Mouse (Mus musculus): ENCODE results near the gene Cdrt4. TPM values are rescaled to one million over a fixed set of nuclear protein-coding genes. Genes with fewer than 3 reads are reported as not detected.

The Cdrt4 gene
- under 1 TPM in 1 of 2 experiments, not detected in 1; 0.56 TPM for total RNA-seq (2021)

DNA sequence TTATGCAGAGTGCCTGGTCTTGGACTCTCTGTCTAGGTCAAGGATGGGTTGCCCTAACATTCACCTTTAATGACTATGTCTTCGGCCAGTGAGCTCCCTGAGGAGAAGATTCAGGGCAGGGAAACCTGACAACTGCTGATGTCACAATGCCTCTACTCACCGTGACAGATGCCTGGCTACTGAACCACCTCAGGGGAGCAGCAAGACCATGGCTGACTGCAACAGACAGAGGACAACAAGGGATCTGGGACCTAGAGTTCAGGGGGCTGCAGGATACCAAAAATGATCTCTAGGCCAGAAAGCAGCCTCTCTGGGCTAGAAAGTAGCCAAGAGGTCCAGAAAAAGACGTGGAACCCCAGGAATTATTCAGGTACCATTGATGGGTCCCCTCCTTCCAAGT is at the start of gene Cdrt4:
Cdrt4 (plus strand) TSS at position 182 of the 400 bp plus-strand sequence.
- no peak for DNase-seq

DNA sequence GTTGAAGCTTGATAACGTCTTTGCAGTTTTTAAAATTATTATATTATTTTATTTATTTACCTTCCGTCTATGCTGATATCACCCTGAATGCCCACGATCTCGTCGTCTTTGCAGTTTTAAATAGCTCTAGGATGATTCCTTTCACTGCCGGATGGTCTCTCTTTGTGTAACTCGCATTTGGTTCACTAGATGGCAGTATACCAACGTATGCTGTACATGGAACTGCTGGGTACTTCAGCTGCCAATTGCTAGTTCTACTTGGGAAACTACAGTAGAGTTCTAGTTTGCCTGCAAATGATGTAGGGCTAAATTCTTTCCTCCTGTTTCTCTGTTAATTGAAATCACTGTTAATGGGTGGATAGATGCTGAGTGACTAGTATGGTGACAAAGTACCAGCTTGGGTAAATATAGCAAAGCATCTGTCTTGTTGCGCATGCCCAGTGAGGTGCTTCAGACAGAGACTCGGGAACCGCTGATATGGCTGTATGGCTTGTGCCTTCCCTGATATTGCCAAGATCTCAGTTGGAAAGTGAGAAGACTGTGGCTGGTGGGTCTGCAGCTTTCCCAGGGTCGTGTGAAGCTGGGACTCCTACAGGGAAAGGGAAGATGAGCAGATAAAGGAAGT is 49.2 kb upstream of the Cdrt4 start:
- DNase-seq, result peak; percentile 34 to 57

DNA sequence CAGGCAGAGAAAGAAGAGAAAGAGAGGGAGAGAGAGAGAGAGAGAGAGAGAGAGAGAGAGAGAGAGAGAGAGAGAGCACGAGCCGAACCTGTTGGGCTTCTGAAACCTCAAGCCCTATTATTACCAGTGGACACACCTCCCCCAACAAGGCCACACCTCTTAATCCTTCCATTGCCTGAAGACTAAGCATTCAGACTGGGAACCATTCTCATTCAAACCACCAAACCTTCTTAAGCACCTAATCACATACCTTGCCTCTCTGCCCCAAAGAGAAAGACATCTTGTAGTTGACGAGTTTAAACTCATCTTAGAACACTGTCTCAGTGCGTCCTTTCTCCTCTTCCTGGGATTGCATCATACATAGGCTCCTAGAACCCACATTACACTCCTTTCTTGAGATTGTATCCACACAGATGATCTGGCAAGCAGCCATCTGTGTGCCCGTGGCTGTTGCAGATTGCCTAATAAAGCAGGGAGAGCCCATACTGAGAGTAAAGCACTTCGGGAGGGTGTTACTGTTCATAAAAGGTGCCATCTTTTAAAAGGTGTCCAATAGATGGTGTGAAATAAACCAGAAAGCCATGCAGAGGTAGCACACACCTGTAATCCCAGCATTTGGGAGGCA is 47.0 kb upstream of the Cdrt4 start:
- DNase-seq, result no peak

DNA sequence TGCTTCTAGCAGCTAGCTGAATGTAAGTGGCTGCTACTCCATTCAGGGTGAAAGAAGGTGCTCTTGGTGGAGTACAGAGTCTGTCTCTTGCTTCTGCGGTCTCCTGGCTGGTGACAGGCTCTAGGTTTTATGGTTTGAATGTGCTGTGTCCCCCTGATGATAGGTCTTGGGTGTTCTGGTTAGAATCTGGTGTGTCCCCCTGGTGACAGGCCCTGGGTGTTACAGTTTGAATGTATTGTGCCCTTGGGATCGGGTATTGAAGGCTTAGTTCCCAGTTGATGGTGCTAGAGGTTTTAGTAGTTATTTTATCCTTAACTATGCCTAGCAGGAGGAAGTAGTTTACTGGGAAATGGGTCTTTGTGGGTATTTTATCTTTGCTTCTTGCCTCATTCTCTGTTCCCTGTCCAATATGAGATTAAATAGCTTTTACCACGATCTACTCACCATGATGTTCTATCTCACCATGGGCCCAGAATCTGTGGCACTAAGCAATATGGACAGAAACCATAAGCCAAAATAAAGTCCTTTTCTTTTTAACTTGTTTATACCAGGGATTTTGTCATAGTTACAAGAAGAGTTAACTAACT is 41.2 kb upstream of the Cdrt4 start:
- DNase-seq, result no peak

DNA sequence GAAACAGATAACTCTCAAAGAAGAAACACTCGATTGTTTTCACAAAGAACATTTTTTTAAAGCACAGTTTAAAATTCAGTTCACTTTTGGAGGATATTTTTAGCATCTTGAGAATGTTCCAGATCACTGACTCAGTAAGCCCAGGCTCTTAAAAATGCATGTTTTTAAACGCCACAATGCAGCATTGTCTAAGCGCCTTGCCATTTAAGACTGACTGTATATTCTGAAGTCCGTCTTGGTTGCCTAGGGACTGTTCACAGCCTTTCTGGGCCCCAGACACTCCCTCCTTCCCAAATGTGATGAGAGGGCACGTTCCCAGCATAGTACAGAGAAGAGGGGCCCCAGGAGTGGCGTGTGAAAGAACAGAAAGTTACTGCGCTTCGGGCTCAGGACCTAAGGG is 39.6 kb upstream of the Cdrt4 start:
- no peak for DNase-seq

DNA sequence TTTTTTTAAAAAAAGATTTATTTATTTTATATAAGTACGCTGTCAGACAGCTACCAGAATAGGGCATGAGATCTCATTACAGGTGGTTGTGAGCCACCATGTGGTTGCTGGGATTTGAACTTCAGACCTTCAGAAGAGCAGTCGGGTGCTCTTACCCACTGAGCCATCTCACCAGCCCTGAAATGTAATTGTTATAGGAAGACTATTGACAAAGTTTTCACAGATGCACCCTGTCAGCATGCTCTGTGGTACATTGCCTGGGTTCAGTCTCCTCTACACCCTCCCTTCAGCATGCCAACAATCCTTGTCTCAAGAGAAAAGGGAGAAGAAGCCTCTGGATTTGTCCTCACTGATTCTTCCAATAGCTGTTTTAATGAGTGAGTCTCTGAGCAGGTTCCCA is 37.9 kb upstream of the Cdrt4 start:
- no peak for DNase-seq

DNA sequence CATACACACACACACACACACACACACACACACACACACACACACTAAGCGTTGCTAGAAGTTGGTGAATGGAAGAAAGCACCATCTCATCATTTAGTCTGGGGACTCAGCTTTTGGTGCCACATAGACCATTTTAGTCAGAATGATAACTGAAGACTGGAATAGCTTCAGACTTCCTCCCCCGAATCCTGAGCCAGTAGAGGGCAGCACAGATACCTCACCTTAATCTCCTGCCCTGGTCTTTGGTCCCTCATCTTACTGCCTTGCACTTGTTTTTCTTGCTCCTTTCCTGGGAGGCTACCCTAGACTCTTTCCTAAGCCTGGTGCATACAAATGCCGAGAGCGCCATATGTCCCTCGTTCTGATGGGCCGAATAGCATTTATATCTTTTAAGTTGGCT is 36.5 kb upstream of the Cdrt4 start:
- DNase-seq, result no peak

DNA sequence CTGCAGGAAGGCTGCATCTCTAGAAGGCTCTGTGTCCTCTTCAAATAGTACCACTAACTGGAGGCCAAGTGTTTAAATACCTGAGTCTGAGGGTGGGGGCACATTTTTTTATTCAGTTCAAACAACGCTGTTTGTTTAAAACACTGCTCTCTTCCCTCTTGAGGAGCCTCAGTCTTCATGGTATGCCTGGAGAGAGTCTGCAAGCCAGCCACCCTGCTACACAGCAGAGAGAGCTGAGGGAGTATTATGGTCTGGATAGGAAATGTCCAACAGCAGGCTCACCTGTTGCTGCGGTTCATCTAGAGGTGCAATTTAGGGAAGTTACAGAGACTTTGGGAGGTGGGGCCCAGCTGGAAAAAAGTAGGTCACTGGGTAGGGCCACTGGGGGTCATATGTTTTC is 35.5 kb upstream of the Cdrt4 start:
- DNase-seq, result no peak

DNA sequence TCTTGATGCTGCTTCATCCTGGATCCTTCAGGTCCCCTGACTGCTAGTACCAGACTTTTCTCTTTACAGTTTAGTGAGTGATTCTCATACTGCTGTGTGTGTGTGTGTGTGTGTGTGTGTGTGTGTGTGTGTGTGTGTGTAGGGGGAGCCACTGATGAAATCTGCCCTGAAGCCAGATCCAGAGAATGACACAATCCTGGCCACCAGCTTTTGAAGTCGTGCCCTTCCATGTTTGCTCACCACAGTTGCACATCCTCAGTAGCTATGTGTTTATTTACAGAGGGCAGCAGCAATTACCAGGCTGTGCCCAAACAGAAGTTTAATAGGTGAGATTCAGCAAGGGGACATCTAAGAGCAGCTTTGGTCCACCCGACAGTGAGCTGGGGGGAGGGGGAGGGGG is 34.2 kb upstream of the Cdrt4 start:
- no peak for DNase-seq

DNA sequence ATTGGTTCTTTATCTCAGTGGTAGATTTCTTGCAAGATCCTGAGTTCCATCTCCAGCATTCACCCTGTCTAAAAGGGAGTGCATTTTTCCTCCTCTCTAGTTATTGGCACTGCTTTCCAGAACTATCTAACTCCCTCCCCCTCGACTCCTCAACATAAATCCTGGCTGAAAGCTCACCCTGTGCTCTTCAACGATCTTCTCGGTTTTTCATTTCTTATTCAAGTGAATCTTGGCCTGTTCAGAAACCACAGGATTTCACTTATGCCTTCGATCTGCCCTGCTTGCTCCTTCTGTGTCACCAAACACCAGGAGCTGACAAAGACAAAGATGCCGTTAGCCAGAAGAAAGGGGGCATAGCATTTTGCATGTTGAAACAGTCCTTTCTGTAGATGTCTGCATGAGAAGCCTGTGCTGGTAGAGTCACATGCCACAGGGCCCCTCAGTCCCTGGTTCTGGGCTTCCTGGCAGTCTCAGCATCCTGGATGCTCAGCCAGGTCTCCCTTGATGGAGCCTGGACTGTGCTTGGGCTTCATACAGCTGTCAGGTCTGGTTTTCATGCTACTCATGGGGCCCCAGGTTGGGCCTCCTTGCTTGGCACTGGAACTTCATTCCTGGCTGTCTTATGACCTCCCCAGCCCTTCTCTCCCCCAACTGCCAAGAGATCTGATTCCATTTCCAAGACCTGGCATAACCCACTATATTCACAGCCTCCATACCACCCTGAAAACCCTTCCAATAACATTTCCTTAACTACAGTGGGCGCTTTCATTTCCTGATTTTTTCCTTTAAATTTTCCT is 30.8 kb upstream of the Cdrt4 start:
- no peak for DNase-seq

DNA sequence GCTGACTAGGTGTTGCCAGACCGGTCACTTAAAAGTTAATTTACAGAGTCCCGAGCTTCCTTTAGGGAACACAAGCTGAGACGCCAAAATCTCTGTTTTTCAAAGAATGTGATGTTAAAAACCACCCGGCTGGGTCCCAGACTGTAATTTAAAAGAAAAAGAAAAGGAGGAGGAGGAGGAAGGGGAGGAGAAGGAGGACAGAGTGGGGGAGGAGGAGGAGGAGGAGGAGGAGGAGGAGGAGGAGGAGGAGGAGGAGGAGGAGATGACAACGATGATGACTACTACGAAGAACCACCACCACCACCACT is 30.3 kb upstream of the Cdrt4 start:
- DNase-seq, result no peak

DNA sequence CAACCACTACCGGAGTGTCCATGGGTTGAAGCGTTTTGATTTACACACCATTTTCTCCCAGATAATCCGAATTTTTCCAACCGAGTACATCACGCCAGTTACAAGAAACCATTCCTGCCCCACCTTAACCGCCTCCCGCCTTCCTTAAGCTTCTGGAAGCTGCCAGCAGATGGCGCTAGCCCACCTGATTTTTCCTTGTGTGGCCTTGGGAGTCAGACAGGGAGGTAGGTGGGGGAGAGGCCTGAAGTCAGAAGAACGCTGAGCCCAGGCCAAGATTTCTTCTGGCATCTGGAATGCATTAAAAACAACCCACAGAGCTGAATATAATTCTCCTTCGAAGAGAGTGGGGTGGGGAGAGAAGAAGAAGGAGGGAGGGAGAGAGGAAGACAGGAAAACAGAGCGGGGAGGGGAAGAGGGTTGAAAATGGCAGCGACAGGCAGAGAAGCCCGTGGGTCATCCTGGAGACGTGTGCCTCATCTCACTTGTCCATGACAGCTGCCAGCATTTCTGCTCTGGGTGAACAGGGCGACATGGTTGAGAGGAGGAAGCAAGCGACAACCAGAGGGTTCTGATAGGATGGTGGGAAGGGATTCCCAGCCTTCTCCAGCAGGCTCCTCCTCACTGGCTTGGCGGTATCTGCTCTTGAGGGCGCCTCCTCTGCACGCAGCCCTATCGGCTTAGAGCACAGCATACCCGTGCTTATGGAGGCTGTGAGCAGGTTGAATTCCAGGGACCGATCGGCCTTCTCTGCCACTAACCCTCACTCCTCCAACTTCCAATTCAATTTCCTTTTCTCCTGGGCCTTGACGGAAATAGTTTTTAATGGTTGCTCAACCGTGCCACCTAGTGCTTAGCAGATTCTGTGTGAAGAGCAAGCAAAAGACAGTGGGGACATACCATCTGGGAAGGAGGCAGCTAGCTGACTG is 29.7 kb upstream of the Cdrt4 start:
- DNase-seq, result peak; percentile 89 to 90

DNA sequence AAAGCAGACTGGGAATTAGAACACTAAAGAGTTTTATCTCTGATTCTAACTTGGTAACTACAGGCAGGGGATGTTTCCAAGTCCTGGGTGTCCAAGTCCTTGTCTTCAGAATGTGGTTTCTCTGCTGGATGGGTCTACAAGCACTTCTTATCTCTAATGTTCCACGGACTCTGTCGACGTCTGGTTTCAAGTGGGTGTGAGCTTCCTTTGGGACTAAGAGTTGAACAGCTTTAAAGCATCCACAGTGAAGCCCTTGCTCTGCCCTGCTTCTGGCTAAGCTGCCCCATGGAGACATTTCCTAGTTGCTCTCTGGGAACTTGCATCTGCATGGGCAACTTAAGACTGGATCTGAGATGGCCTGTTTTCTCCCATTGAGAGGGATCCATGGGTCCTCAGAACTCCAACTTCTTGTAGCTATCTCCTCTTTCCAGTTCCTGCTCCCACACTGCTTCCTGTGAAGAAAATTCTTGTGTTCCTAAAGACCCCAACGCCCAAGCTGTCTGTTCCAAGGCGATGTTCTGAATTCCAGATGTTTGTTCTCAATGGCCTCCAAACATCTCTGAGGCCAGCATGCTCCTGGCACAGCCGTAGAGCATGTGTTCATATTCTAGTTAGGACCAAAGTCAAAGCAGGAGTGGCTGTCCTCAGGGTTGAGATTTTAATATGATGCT is 26.8 kb upstream of the Cdrt4 start:
- DNase-seq, result no peak

DNA sequence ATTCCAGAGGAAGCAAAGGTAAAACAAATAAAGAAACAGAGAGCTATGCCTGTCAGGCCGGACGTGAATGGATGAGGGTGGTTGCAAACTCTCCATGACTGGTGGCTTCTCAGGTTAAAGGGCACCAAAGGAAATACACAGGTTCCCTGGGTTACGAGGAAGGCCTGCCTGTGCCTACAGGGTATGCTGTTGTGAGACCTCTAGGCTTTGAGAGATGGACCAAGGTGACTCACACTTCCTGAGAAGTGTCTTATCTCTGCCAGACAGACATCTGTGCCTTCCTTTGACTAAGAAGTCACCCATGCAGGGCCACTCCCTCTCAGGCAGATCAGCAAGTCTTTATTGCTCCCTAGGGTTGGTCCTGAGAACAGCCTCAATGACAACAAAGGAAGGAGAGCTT is 21.2 kb upstream of the Cdrt4 start:
- no peak for DNase-seq

DNA sequence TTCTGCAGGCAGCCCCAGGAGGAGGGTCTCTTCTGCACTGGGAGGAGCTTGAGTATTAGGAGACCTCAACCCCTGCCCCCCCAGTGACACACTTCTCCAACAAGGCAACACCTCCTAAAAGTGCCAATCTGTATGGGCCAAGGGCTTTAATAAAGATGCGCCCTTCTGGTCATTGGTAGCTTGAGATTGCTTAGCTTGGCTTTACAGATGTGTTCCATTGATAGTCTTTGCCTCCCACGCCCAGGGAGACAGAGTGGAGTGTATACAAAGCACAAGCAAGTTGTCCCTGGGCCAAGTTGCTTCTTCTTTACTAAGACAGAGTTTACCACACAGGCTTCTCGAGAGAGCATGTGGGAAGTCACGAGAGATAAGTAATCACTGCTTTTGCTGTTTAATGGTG is 20.4 kb upstream of the Cdrt4 start:
- no peak for DNase-seq

DNA sequence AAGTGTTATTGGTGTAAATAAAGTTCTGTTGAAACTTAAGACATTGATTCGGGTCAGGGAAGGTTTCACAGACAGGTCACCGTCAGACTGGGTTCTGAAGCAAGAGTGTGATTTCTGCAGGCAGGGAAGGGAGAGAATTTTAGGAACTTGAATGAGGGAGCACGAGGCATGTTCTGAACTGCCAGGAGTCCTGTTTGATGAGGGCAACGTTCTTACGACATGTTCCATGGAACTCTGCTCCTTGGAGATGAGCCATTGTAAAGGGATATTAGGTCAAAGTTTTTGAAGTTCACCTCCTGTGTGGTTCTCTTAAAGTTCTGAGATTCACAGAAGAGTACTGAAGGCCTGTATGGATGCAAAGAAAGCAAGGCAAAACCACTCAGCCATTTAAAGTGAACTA is 19.9 kb upstream of the Cdrt4 start:
- DNase-seq, result no peak

DNA sequence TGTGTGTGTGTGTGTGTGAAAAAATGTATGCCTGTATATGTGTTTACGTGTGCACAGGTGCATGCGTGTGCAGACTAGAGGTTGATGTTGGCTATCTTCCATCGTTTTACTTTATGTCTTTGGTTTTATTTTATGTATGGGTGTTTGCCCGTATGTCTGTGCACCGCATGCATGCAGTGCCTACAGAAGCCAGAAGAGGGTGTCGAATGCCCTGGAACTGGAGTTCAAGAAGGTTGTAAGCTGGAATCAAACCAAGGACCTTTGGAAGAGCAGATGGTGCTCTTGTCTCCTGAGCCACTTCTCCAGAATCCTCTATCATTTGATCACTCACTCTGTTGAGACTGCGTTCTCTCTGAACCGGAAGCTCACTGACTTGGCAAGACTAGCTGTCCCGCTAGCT is 17.9 kb upstream of the Cdrt4 start:
- DNase-seq, result no peak

DNA sequence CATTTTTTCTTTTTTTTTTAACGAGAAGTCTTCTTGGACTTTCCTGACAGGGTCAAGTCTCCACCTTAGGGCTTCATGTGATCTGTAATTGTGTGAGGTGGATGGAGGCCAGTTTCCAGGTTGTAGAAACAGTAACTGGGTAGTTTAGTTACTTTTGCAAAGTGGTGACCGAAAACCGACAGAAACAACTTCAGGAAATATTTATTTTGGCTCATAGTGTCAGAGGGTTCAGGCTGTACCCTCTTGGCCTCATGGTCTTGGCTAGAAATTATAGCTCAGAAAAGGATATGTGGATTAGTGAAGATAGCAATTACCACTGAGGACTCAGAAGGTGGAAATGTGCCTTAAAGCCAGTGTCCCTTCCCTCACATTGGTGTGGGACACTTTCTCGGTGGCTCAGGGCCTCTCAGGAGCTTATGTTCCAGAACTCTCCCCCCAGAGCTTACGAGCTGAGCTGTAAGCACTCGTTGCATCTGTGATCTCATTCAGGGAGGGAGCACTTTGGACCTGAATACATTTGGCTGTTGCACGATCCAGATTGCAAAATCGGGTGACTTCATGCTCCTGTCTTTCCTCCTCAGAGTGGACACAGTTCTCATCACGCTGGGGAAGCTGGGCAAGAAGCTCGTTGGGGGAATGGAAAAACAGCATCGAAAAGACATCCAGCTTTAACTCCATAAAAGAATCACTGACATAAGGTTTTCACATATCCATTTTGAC is 16.0 kb upstream of the Cdrt4 start:
- no peak for DNase-seq

DNA sequence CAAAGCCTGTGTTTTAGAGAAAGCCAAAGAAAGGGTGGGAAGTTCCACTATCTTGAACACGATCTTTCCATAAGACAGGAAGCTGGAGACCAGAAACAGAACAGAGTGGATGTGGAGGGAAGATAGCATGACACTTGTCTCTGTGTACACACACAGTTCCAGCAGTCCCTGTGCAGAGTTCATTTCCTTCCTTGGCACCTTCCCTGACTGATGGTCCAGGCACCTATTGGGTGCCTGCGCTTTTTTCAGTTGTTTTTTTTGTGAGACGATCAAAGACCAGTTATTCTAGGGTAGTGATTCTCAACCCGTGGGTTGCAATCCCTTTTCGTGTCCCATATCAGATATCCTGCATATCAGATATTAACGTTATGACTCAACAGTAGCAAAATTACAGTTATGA is 13.0 kb upstream of the Cdrt4 start:
- no peak for DNase-seq

DNA sequence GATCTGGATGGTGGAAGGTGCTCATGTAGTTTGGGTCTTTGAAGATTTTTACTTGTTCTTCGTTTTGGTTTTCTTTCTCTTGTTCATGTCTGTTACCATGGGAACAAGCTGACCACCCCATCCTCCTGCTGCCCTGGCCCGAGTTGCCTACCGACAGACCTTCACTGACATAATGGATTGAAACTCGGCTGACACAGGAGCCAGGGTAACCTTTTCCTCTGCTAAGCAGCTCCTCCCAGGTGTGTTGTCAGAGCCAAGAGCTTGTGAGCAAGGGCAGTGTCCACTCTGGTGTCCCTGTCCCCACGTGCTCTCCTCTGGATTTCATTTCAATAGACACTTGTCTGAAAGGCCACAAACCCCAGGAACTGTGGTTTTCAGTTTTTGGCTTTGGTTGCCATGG is 12.1 kb upstream of the Cdrt4 start:
- no peak for DNase-seq

DNA sequence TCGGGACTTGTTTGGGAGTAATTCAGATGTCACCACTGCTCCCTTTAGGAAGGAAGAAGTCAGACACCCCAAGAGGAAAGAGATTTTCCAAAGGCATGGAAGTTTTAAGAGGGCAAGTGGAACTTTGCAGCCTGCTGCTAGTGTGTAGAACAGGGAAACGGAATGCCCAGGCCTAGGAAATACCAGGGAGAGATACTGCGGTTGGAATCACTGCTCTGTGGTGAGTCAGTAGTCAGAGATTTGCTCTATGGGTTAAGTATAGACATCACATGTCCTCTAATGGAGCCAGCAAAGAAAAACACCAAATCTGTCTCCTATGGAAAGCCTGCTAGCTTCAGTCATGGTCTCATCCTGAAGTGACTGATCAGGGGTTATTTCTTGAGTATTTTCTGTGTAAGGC is 10.8 kb upstream of the Cdrt4 start:
- DNase-seq, result no peak

All from layer of hippocampus, postnatal 36 days (tissue).